In the genomic region with DNA sequence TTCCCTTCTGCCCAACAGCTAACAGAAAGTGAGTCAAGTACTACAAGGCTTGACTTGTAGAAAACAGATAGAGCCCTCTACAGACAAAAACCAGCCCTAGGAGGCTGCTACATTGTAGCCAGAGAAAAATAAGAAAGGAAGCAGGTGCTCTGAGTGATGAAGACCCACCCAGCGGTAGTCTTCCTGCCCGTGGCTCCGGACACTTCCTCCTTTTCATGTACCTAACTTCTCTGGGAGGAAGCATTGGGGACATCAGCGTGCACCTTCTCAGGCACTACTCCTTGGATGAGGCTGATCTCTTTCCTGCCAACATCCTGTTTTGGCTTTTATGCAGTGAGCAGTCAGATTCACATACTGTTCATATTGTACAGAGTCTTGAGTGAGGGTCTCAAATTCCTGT, we compare ENCODE assay signal across 17 mouse cellular contexts. TPM values are rescaled to one million over a fixed set of nuclear protein-coding genes. Genes with fewer than 3 reads are reported as not detected.
"Had no signal": no experiment of that assay in that cellular context is flagged by ENCODE, and none has a peak within 500 bp of the region (broad histone marks: within the 10 kb centered on the region; RNA-seq: fewer than 3 reads in every experiment).

No protein-coding gene starts in this region.

- H3K27me3 ChIP-seq: midbrain, embryonic 12.5 days; neural tube, embryonic 12.5 days; stomach, embryonic 15.5 days had no signal

- ATAC-seq: midbrain, embryonic 16.5 days had no signal

- H3K4me3 ChIP-seq: midbrain, embryonic 10.5 days; midbrain, embryonic 12.5 days; myocyte; neural tube, embryonic 12.5 days; stomach, embryonic 15.5 days had no signal

- DNase-seq: lung, adult 18-20 months; lung, embryonic 14.5 days; lung, postnatal 10 days; lung, postnatal 4 days; midbrain, embryonic 14.5 days; right cerebral cortex, postnatal 14 days; thymus, adult 2 months; thymus, postnatal 25 days; thymus, postnatal 4 days had no signal

- H3K36me3 ChIP-seq: midbrain, embryonic 10.5 days; midbrain, embryonic 12.5 days; neural tube, embryonic 12.5 days; stomach, embryonic 15.5 days had no signal

- H3K9ac ChIP-seq: lung, embryonic 14.5 days; midbrain, embryonic 12.5 days; neural tube, embryonic 12.5 days; stomach, embryonic 15.5 days had no signal

- H3K9me3 ChIP-seq: midbrain, embryonic 10.5 days; midbrain, embryonic 12.5 days; neural tube, embryonic 12.5 days; stomach, embryonic 15.5 days had no signal

- H3K27ac ChIP-seq: midbrain, embryonic 10.5 days; midbrain, embryonic 12.5 days; neural tube, embryonic 12.5 days; stomach, embryonic 15.5 days; stomach, postnatal 0 days had no signal

- H3K4me1 ChIP-seq: midbrain, embryonic 12.5 days; neural tube, embryonic 12.5 days; stomach, embryonic 15.5 days had no signal

- H3K4me2 ChIP-seq: lung, embryonic 14.5 days; midbrain, embryonic 12.5 days; neural tube, embryonic 12.5 days; stomach, embryonic 15.5 days had no signal

RNA-seq across cellular contexts. Expression of gene Scimp, which starts 5.7 kb away (rescaled TPM):
- polyA plus RNA-seq: lung, embryonic 14.5 days; midbrain, embryonic 10.5 days; midbrain, embryonic 12.5 days; midbrain, embryonic 16.5 days; neural tube, embryonic 12.5 days; neural tube, embryonic 14.5 days had no signal
